Mouse (Mus musculus) E14TG2a.4 (cell line): ENCODE measurements around the gene Apba2.

Experiments
- CTCF ChIP-seq: conservative IDR thresholded peaks from 2 replicates; pipeline ENCODE4 v1.5.1; 2014; ENCODE audit warnings: low read length
- POU5F1 ChIP-seq: IDR thresholded peaks from 2 replicates; pipeline ENCODE4 v1.6.1; 2014; ENCODE audit warnings: low read length, borderline replicate concordance

- no peak for TF ChIP-seq CTCF
- no peak for TF ChIP-seq POU5F1
Observed at GRCm38 (mm10) chr7:64679771-64680479, 178.4 kb downstream of the Apba2 start.
